Mouse (Mus musculus): Measurements from ENCODE around the gene Gm10097. TPM values are rescaled to one million over a fixed set of nuclear protein-coding genes. Genes with fewer than 3 reads are reported as not detected.

Gm10097 gene
- 0.08 TPM in 1 of 2 replicates, not detected in the other for polyA plus RNA-seq (2015; fragmentation: Nextera tagmentation; extraction: Ambion mirVana)

DNA sequence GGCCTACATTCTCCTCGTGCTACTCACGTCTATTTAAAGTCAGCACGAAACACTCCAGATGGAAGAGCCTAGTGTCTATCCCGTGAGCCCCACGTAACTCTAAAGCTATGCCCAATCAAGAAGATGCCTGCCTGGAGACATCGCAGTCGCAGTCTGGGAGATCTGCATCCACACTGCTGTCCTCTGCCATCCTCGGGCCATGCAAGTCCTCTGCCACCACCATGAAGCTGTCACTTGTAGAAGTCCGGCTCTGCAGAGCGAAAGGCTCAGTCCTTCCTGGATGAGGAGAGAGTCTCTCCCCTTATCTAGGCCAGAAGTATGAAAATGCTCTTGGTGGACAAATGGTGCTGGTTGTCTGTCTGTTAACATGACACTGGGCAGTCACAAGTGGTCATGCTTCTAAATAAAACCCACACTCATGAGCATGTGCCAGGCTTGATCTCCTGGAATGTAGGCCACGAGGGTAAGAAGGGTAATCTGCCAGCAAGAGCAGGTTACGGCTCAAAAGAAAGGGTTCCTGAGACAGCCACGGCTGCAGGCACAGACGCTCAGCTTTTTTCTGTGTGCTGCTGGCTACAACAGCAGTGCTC is at the start of gene Gm10097:
Gm10097 (plus strand) TSS at position 517 of the 590 bp plus-strand sequence.
- H3K4me2 ChIP-seq (ENCODE audit: low read length), result no peak within 1 kb of the TSS
- H3K9me3 ChIP-seq (ENCODE audit: control insufficient read depth, low read length), result no peaks in the 10 kb centered on the region
- no peak within 1 kb of the TSS for H3K27ac ChIP-seq (ENCODE audit: low read length)
- WGBS, result 83% methylated on average over 14 of the region's 14 CpGs
- H3K9ac ChIP-seq (replicated peaks; ENCODE audit: low read depth, low read length), result no peak within 1 kb of the TSS
- H3K4me3 ChIP-seq (replicated peaks; ENCODE audit: low read length), result no peak within 1 kb of the TSS
- H3K36me3 ChIP-seq (ENCODE audit: control insufficient read depth, insufficient read depth), result no peaks in the 10 kb centered on the region
- no peaks in the 10 kb centered on the region for H3K4me1 ChIP-seq (replicated peaks; ENCODE audit: control insufficient read depth, insufficient read depth, low read length)
- no peak for ATAC-seq
- H3K27me3 ChIP-seq (replicated peaks; ENCODE audit: control insufficient read depth, insufficient read depth, low read length), result no peaks in the 10 kb centered on the region

DNA sequence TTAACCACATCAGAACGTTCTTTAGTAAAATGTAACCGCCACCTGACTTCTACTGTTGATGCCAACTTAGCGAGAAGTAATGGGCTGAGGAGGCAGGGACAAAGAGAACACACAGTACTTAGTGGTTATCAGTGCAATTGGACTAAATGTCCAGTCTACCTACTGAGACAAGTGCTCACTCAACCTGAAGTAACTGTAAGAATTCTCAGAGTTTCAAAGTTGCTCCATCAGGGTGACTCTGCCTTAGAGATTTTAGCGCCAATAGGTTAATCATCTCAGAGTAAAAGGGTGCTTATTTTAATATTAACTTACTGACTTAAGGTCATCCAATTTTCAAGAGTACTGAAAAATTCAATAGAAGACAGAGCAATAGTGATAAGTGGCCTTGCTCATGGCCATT is 43.1 kb upstream of the Gm10097 start:
- Histone ChIP-seq H3K4me1 (replicated peaks; ENCODE audit: control insufficient read depth, insufficient read depth, low read length) (no peaks in the 10 kb centered on the region), H3K9ac (replicated peaks; ENCODE audit: low read depth, low read length) (no peak overlapping the region), H3K27me3 (replicated peaks; ENCODE audit: control insufficient read depth, insufficient read depth, low read length) (no peaks in the 10 kb centered on the region), H3K36me3 (ENCODE audit: control insufficient read depth, insufficient read depth) (no peaks in the 10 kb centered on the region), H3K4me3 (replicated peaks; ENCODE audit: low read length) (no peak overlapping the region), H3K27ac (ENCODE audit: low read length) (no peak overlapping the region), H3K4me2 (ENCODE audit: low read length) (no peak overlapping the region), H3K9me3 (ENCODE audit: control insufficient read depth, low read length) (no peaks in the 10 kb centered on the region)
- WGBS, result 88% methylated on average over 4 of the region's 4 CpGs
- no peak for ATAC-seq

DNA sequence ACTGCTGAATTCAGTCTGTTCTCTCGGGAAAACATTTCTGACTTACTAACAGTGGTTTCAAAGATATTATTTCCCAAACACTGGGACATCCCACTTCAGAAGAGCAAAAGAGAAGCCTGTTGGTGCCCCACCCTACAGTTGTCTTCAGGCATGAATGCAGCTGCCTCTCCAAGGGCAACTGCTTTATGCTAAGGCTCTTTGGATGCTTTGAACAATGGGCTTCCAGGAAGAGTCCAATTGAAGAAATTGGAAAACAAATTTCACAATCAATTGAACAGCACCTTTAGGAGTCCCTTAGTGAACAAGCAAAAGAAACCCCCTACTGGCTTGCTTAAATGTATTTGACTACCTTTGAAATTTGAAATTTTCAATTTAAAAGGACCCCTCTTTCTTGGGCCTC is 41.8 kb upstream of the Gm10097 start:
- H3K4me2 ChIP-seq (ENCODE audit: low read length), result no peak overlapping the region
- ATAC-seq, result no peak
- no peaks in the 10 kb centered on the region for H3K36me3 ChIP-seq (ENCODE audit: control insufficient read depth, insufficient read depth)
- no peak overlapping the region for H3K4me3 ChIP-seq (replicated peaks; ENCODE audit: low read length)
- no peak overlapping the region for H3K27ac ChIP-seq (ENCODE audit: low read length)
- H3K4me1 ChIP-seq (replicated peaks; ENCODE audit: control insufficient read depth, insufficient read depth, low read length), result no peaks in the 10 kb centered on the region
- H3K9ac ChIP-seq (replicated peaks; ENCODE audit: low read depth, low read length), result no peak overlapping the region
- 87% methylated on average over 1 of the region's 1 CpGs for WGBS
- H3K9me3 ChIP-seq (ENCODE audit: control insufficient read depth, low read length), result no peaks in the 10 kb centered on the region
- no peaks in the 10 kb centered on the region for H3K27me3 ChIP-seq (replicated peaks; ENCODE audit: control insufficient read depth, insufficient read depth, low read length)

DNA sequence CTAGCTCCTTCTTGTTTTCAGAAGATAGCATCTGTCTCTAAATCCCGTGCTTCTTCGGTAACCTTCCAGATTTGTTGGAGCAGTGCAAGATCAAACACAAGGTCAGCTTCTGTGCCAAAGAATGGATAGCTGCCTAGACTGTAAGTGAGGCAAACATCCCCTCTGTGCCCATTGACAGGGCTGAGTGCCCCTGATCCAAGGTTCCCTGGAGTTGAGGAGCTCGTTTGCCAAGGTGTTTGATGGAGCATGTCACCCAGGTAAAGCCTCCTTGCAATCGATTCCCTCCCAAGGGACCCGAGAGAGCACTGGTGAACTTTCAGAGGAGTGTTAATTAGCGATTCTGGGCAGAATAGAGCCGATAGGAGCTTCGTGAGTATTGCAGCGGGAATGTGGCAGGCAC is 40.7 kb upstream of the Gm10097 start:
- Histone ChIP-seq H3K4me2 (ENCODE audit: low read length) (no peak overlapping the region), H3K27ac (ENCODE audit: low read length) (no peak overlapping the region), H3K27me3 (replicated peaks; ENCODE audit: control insufficient read depth, insufficient read depth, low read length) (no peaks in the 10 kb centered on the region), H3K4me1 (replicated peaks; ENCODE audit: control insufficient read depth, insufficient read depth, low read length) (no peaks in the 10 kb centered on the region), H3K9me3 (ENCODE audit: control insufficient read depth, low read length) (no peaks in the 10 kb centered on the region), H3K4me3 (replicated peaks; ENCODE audit: low read length) (no peak overlapping the region), H3K36me3 (ENCODE audit: control insufficient read depth, insufficient read depth) (no peaks in the 10 kb centered on the region), H3K9ac (replicated peaks; ENCODE audit: low read depth, low read length) (no peak overlapping the region)
- WGBS, result 81% methylated on average over 9 of the region's 9 CpGs
- ATAC-seq, result no peak

DNA sequence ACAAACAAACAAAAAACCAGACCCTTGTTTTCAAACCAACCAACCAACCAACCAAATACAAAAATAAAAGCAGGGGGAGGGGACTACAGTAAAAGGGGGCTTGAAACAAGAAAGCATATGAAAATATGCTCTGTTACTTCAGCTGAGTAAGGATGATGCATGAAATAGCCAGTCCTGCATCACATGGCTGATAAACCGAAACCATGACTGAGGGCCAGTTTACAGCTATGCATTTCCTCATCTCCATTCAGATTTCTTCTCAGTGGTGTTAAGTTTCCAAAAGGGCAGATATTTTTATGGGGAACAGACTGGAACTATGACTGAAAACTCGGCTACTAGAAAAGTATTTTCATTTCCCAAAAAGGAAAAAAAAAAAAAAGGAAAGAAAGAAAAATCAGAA is 39.8 kb upstream of the Gm10097 start:
- no peaks in the 10 kb centered on the region for H3K4me1 ChIP-seq (replicated peaks; ENCODE audit: control insufficient read depth, insufficient read depth, low read length)
- no peaks in the 10 kb centered on the region for H3K9me3 ChIP-seq (ENCODE audit: control insufficient read depth, low read length)
- no peaks in the 10 kb centered on the region for H3K27me3 ChIP-seq (replicated peaks; ENCODE audit: control insufficient read depth, insufficient read depth, low read length)
- no peak overlapping the region for H3K4me2 ChIP-seq (ENCODE audit: low read length)
- H3K9ac ChIP-seq (replicated peaks; ENCODE audit: low read depth, low read length), result no peak overlapping the region
- no peak overlapping the region for H3K4me3 ChIP-seq (replicated peaks; ENCODE audit: low read length)
- no peaks in the 10 kb centered on the region for H3K36me3 ChIP-seq (ENCODE audit: control insufficient read depth, insufficient read depth)
- ATAC-seq, result no peak
- H3K27ac ChIP-seq (ENCODE audit: low read length), result no peak overlapping the region
- 86% methylated on average over 2 of the region's 2 CpGs for WGBS

DNA sequence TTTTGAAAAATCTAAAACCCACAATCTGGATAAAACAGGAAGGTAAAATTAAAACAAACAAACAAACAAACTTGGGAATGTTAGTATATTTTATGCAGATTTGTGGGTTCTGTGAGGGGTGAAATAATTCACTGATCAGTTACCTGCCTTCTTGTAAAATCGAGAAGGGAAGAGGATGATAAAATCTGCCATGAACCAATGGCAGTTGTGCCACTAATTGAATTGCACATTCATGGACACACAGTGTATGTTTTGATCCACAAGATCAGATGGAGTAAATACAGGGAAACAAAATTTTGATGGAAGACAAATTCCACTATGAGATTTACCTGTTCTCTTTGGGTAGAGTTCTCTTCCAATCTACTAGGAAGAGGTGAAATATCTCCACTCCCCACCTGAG is 39.1 kb upstream of the Gm10097 start:
- Histone ChIP-seq H3K4me1 (replicated peaks; ENCODE audit: control insufficient read depth, insufficient read depth, low read length) (no peaks in the 10 kb centered on the region), H3K4me2 (ENCODE audit: low read length) (no peak overlapping the region), H3K4me3 (replicated peaks; ENCODE audit: low read length) (no peak overlapping the region), H3K9me3 (ENCODE audit: control insufficient read depth, low read length) (no peaks in the 10 kb centered on the region), H3K9ac (replicated peaks; ENCODE audit: low read depth, low read length) (no peak overlapping the region), H3K36me3 (ENCODE audit: control insufficient read depth, insufficient read depth) (no peaks in the 10 kb centered on the region), H3K27me3 (replicated peaks; ENCODE audit: control insufficient read depth, insufficient read depth, low read length) (no peaks in the 10 kb centered on the region), H3K27ac (ENCODE audit: low read length) (no peak overlapping the region)
- no peak for ATAC-seq
- 95% methylated on average over 1 of the region's 1 CpGs for WGBS

DNA sequence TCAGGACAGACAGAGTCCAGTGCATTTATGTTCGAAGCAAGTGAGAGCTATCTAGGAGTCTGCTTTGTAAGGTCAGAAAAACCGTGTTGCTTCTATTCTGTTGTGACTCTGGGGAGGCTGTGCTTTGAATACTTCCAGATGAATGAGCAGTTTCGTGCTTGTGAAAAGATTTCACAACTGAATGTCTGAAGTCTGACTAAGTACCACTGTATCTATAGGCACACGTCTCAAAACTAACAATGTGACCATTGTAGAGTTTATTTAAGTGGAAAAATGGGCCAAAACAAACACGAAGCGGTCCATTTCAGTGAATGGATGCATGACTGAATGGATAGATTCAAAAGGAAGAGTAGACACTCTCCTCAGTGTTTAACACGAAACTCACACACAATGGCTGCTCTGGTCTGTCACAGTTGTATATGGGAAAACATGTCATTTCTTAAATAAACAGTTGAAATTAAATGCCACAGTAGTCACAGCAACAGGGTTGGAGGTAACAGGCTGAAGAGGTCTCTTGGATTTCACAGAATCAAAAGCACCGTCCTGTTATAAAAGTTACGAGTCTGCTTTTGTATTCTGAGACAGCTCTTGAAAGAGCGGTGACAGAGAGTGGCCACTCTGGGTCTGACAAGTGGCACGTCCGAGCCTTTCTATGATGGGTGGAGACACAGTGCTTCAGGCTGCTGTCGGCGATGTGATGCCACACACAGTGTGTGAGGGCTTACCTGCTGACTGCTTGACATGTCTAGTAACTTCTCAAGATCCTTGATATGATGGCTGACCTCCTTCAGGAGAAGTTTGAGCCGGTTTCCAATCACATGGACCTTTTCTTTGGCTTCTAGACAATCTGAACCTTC is 36.6 kb upstream of the Gm10097 start:
- Histone ChIP-seq H3K4me3 (replicated peaks; ENCODE audit: low read length) (no peak overlapping the region), H3K9ac (replicated peaks; ENCODE audit: low read depth, low read length) (no peak overlapping the region), H3K27ac (ENCODE audit: low read length) (no peak overlapping the region), H3K4me1 (replicated peaks; ENCODE audit: control insufficient read depth, insufficient read depth, low read length) (no peaks in the 10 kb centered on the region), H3K4me2 (ENCODE audit: low read length) (no peak overlapping the region), H3K9me3 (ENCODE audit: control insufficient read depth, low read length) (no peaks in the 10 kb centered on the region), H3K27me3 (replicated peaks; ENCODE audit: control insufficient read depth, insufficient read depth, low read length) (no peaks in the 10 kb centered on the region), H3K36me3 (ENCODE audit: control insufficient read depth, insufficient read depth) (no peaks in the 10 kb centered on the region)
- no peak for ATAC-seq
- 22% methylated on average over 15 of the region's 15 CpGs for WGBS

DNA sequence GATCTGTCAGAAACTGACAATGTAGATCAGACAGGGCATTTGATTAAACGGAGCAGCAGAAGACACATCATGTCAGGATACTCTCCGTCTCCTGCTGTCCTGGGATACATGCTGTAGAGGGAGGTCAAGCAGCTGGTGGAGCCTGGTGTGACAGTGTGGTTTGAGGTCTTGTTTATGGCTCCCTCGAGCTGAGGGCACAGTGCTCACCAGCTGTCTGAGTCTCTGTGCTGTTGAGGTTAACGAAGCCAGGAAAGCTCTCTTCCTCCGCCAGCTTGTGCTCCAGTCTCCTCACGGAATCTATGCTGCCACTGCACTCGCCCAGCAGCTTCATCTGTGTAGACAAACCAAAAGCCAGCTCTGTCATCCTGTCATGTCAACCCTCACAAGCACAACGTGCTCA is 27.7 kb upstream of the Gm10097 start:
- H3K4me1 ChIP-seq (replicated peaks; ENCODE audit: control insufficient read depth, insufficient read depth, low read length), result no peaks in the 10 kb centered on the region
- H3K9ac ChIP-seq (replicated peaks; ENCODE audit: low read depth, low read length), result no peak overlapping the region
- no peaks in the 10 kb centered on the region for H3K27me3 ChIP-seq (replicated peaks; ENCODE audit: control insufficient read depth, insufficient read depth, low read length)
- no peak for ATAC-seq
- no peaks in the 10 kb centered on the region for H3K9me3 ChIP-seq (ENCODE audit: control insufficient read depth, low read length)
- H3K4me3 ChIP-seq (replicated peaks; ENCODE audit: low read length), result no peak overlapping the region
- peaks cover 2% of the 10 kb centered on the region; the same call in 1 of the 2 replicates for H3K36me3 ChIP-seq (ENCODE audit: control insufficient read depth, insufficient read depth)
- no peak overlapping the region for H3K4me2 ChIP-seq (ENCODE audit: low read length)
- H3K27ac ChIP-seq (ENCODE audit: low read length), result no peak overlapping the region
- 69% methylated on average over 8 of the region's 8 CpGs for WGBS

DNA sequence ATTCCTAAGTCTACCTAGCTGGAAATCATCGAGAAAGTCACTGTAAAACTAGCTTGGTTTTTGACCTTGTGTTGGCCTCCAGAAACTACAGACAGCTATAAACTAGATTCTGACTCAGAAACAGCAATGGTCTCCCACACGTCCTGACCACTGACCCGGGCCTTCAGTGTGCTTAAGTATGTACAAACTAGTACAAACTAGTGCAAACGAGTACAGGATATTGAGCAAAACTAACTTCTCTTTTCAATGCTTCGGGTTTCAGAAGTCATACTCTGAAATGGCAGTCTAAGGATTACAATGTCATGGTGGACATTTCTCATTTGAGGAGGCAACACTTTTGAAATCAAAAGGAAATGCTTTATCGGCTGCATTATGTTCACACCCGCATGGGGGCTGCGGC is 24.5 kb upstream of the Gm10097 start:
- no peak overlapping the region for H3K9ac ChIP-seq (replicated peaks; ENCODE audit: low read depth, low read length)
- no peak for ATAC-seq
- H3K27ac ChIP-seq (ENCODE audit: low read length), result no peak overlapping the region
- no peaks in the 10 kb centered on the region for H3K9me3 ChIP-seq (ENCODE audit: control insufficient read depth, low read length)
- H3K27me3 ChIP-seq (replicated peaks; ENCODE audit: control insufficient read depth, insufficient read depth, low read length), result no peaks in the 10 kb centered on the region
- H3K4me3 ChIP-seq (replicated peaks; ENCODE audit: low read length), result no peak overlapping the region
- H3K36me3 ChIP-seq (ENCODE audit: control insufficient read depth, insufficient read depth), result peaks cover 2% of the 10 kb centered on the region; the same call in 1 of the 2 replicates
- 88% methylated on average over 8 of the region's 8 CpGs for WGBS
- H3K4me1 ChIP-seq (replicated peaks; ENCODE audit: control insufficient read depth, insufficient read depth, low read length), result no peaks in the 10 kb centered on the region
- H3K4me2 ChIP-seq (ENCODE audit: low read length), result no peak overlapping the region
